8 mouse cellular contexts compared by ENCODE assay signal in genomic region chr9:114400588-114400948, GRCm38 (mm10). TPM values are rescaled to one million over a fixed set of nuclear protein-coding genes. Genes with fewer than 3 reads are reported as not detected.
DNase-seq lines count a peak whose midpoint lies in the region; ATAC-seq and TF ChIP-seq lines count a peak whose summit lies in the region.

No protein-coding gene starts in this region.

- DNase-seq in kidney, postnatal 4 days = no peak
- no peak for DNase-seq in adrenal gland, postnatal 14 days
- DNase-seq in cerebellum, adult 9-11 months = no peak

- peaks cover 23% of the 10 kb centered on the region for H3K36me3 ChIP-seq in kidney, embryonic 16.5 days (ENCODE audit: insufficient read depth, low read length)
- H3K36me3 ChIP-seq in hindbrain, embryonic 12.5 days = peaks cover 13% of the 10 kb centered on the region
- peaks cover 13% of the 10 kb centered on the region for H3K36me3 ChIP-seq in midbrain, embryonic 13.5 days

- H3K4me1 ChIP-seq in kidney, embryonic 16.5 days (ENCODE audit: insufficient read depth, low read length) = peaks cover 13% of the 10 kb centered on the region; the same call in 1 of the 2 replicates
- H3K4me1 ChIP-seq in bone marrow macrophage, adult 2 months (ENCODE audit: control insufficient read depth, insufficient read depth, low read length) = peaks cover 5% of the 10 kb centered on the region
- peaks cover 11% of the 10 kb centered on the region for H3K4me1 ChIP-seq in hindbrain, embryonic 12.5 days
- H3K4me1 ChIP-seq in midbrain, embryonic 13.5 days (replicated peaks) = peaks cover 14% of the 10 kb centered on the region

- 16% methylated on average over 5 of the region's 5 CpGs for WGBS in kidney, embryonic 16.5 days
- WGBS in hindbrain, embryonic 12.5 days = 30% methylated on average over 5 of the region's 5 CpGs
- WGBS in midbrain, embryonic 13.5 days = 23% methylated on average over 5 of the region's 5 CpGs

- peak overlapping the region; percentile 64 for H3K4me2 ChIP-seq in kidney, embryonic 16.5 days (replicated peaks; ENCODE audit: low read depth, low read length)
- H3K4me2 ChIP-seq in hindbrain, embryonic 12.5 days (replicated peaks) = peak overlapping the region; percentile 74
- H3K4me2 ChIP-seq in midbrain, embryonic 13.5 days (replicated peaks) = peak overlapping the region; percentile 82

- H3K9ac ChIP-seq in kidney, embryonic 16.5 days (replicated peaks; ENCODE audit: low read length) = peak overlapping the region; percentile 94
- peak overlapping the region; percentile 78 for H3K9ac ChIP-seq in hindbrain, embryonic 12.5 days
- H3K9ac ChIP-seq in midbrain, embryonic 13.5 days (replicated peaks) = peak overlapping the region; percentile 88

- H3K27me3 ChIP-seq in kidney, embryonic 16.5 days (ENCODE audit: insufficient read depth, low read length) = no peaks in the 10 kb centered on the region
- H3K27me3 ChIP-seq in hindbrain, embryonic 12.5 days = no peaks in the 10 kb centered on the region
- H3K27me3 ChIP-seq in midbrain, embryonic 13.5 days = no peaks in the 10 kb centered on the region

- ATAC-seq in kidney, embryonic 16.5 days (ENCODE audit: low FRiP score, low TSS enrichment) = no peak
- peak; percentile 69 for ATAC-seq in hindbrain, embryonic 12.5 days (ENCODE audit: low FRiP score)
- no peak for ATAC-seq in midbrain, embryonic 13.5 days
- ATAC-seq in granulocyte monocyte progenitor cell, adult 5-6 weeks (replicated peaks; ENCODE audit: poor library complexity, severe bottlenecking) = no peak

- H3K4me3 ChIP-seq in kidney, embryonic 16.5 days (ENCODE audit: low read length) = peak overlapping the region; percentile 77
- H3K4me3 ChIP-seq in bone marrow macrophage, adult 2 months (ENCODE audit: insufficient read depth, low read length) = peak overlapping the region; percentile 89
- H3K4me3 ChIP-seq in hindbrain, embryonic 12.5 days = peak overlapping the region; percentile 69
- peak overlapping the region; percentile 85 for H3K4me3 ChIP-seq in midbrain, embryonic 13.5 days (replicated peaks)

- peaks cover 11% of the 10 kb centered on the region for H3K9me3 ChIP-seq in kidney, embryonic 16.5 days (ENCODE audit: low read length)
- H3K9me3 ChIP-seq in hindbrain, embryonic 12.5 days (replicated peaks) = 0 out of 2 replicates have a peak, but pooled peaks cover 6% of the 10 kb centered on the region
- H3K9me3 ChIP-seq in midbrain, embryonic 13.5 days = no peaks in the 10 kb centered on the region; the same call in 1 of the 2 replicates

- peak overlapping the region; percentile 94 for H3K27ac ChIP-seq in kidney, embryonic 16.5 days (ENCODE audit: low read length)
- H3K27ac ChIP-seq in bone marrow macrophage, adult 2 months (ENCODE audit: insufficient read depth, low read depth, low read length) = peak overlapping the region; percentile 87
- peak overlapping the region; percentile 84 for H3K27ac ChIP-seq in hindbrain, embryonic 12.5 days
- H3K27ac ChIP-seq in midbrain, embryonic 13.5 days = peak overlapping the region; percentile 85

- TF ChIP-seq POLR2A in bone marrow macrophage, adult 2 months (IDR thresholded peaks at IDR 0.05; ENCODE audit: borderline replicate concordance, low read depth, low read length) = 0 out of 2 replicates have a peak, but pooled peaks have one; percentile 63

- TF ChIP-seq CTCF in bone marrow macrophage, adult 2 months (IDR thresholded peaks at IDR 0.05; ENCODE audit: low read depth, low read length) = no peak

RNA-seq across cellular contexts. Expression of gene Glb1, which starts 0.3 kb away (rescaled TPM):
- 77.6 and 81.0 TPM in 2 replicates for polyA plus RNA-seq in kidney, embryonic 16.5 days (2015; fragmentation: Nextera tagmentation; extraction: Ambion mirVana)
- 63.7 and 74.4 TPM in 2 replicates for polyA plus RNA-seq in bone marrow macrophage, adult 2 months (2012; ENCODE audit: insufficient read depth, insufficient read length, missing spikeins)
- polyA plus RNA-seq in hindbrain, embryonic 12.5 days (2016; fragmentation: Nextera tagmentation; extraction: Ambion mirVana) = 26.0 and 27.9 TPM in 2 replicates
- polyA plus RNA-seq in midbrain, embryonic 13.5 days (2015; fragmentation: Nextera tagmentation; extraction: Ambion mirVana) = 20.2 and 22.5 TPM in 2 replicates
- 25.5 and 25.6 TPM in 2 replicates for total RNA-seq in adrenal gland, postnatal 14 days (2021)
- 38.7 and 46.7 TPM in 2 replicates for total RNA-seq in granulocyte monocyte progenitor cell, adult 5-6 weeks (2014; fragmentation: Nextera tagmentation)
- total RNA-seq in granulocyte monocyte progenitor cell, adult 5-6 weeks (2017) = 40.8 and 42.9 TPM in 2 replicates

RNA-seq across cellular contexts. Expression of gene Tmppe, which starts 0.3 kb away (rescaled TPM):
- polyA plus RNA-seq in kidney, embryonic 16.5 days (2015; fragmentation: Nextera tagmentation; extraction: Ambion mirVana) = 15.3 and 15.9 TPM in 2 replicates
- 4.9 and 6.7 TPM in 2 replicates for polyA plus RNA-seq in bone marrow macrophage, adult 2 months (2012; ENCODE audit: insufficient read depth, insufficient read length, missing spikeins)
- polyA plus RNA-seq in hindbrain, embryonic 12.5 days (2016; fragmentation: Nextera tagmentation; extraction: Ambion mirVana) = 9.1 and 10.3 TPM in 2 replicates
- polyA plus RNA-seq in midbrain, embryonic 13.5 days (2015; fragmentation: Nextera tagmentation; extraction: Ambion mirVana) = 8.8 and 9.7 TPM in 2 replicates
- total RNA-seq in adrenal gland, postnatal 14 days (2021) = 6.9 and 8.2 TPM in 2 replicates
- 5.7 and 6.7 TPM in 2 replicates for total RNA-seq in granulocyte monocyte progenitor cell, adult 5-6 weeks (2014; fragmentation: Nextera tagmentation)
- total RNA-seq in granulocyte monocyte progenitor cell, adult 5-6 weeks (2017) = 5.9 and 6.8 TPM in 2 replicates

RNA-seq across cellular contexts. Expression of gene Crtap, which starts 10.1 kb away (rescaled TPM):
- 139 and 148 TPM in 2 replicates for polyA plus RNA-seq in kidney, embryonic 16.5 days (2015; fragmentation: Nextera tagmentation; extraction: Ambion mirVana)
- polyA plus RNA-seq in bone marrow macrophage, adult 2 months (2012; ENCODE audit: insufficient read depth, insufficient read length, missing spikeins) = 48.4 and 54.5 TPM in 2 replicates
- polyA plus RNA-seq in hindbrain, embryonic 12.5 days (2016; fragmentation: Nextera tagmentation; extraction: Ambion mirVana) = 68.4 and 73.9 TPM in 2 replicates
- polyA plus RNA-seq in midbrain, embryonic 13.5 days (2015; fragmentation: Nextera tagmentation; extraction: Ambion mirVana) = 17.6 and 18.2 TPM in 2 replicates
- total RNA-seq in adrenal gland, postnatal 14 days (2021) = 84.4 and 85.4 TPM in 2 replicates
- total RNA-seq in granulocyte monocyte progenitor cell, adult 5-6 weeks (2014; fragmentation: Nextera tagmentation) = 47.3 and 55.2 TPM in 2 replicates
- total RNA-seq in granulocyte monocyte progenitor cell, adult 5-6 weeks (2017) = 21.0 and 21.4 TPM in 2 replicates
